ENCODE assay signal across 8 mouse cellular contexts in genomic region chr7:120634301-120634700, GRCm38 (mm10). TPM values are rescaled to one million over a fixed set of nuclear protein-coding genes. Genes with fewer than 3 reads are reported as not detected.
DNase-seq lines count a peak whose midpoint lies in the region; ATAC-seq and TF ChIP-seq lines count a peak whose summit lies in the region.

No protein-coding gene starts in this region.

- H3K4me1 ChIP-seq in thymus, adult 2 months (replicated peaks; ENCODE audit: control insufficient read depth, insufficient read depth, low read length), result peaks cover 5% of the 10 kb centered on the region
- peaks cover 21% of the 10 kb centered on the region for H3K4me1 ChIP-seq in kidney, embryonic 16.5 days (ENCODE audit: insufficient read depth, low read length)
- H3K4me1 ChIP-seq in midbrain, embryonic 15.5 days, result peaks cover 23% of the 10 kb centered on the region

- H3K36me3 ChIP-seq in thymus, adult 2 months (ENCODE audit: control insufficient read depth, insufficient read depth, low read length), result peaks cover 5% of the 10 kb centered on the region
- H3K36me3 ChIP-seq in kidney, embryonic 16.5 days (ENCODE audit: insufficient read depth, low read length), result peaks cover 14% of the 10 kb centered on the region
- peaks cover 7% of the 10 kb centered on the region; the same call in 1 of the 2 replicates for H3K36me3 ChIP-seq in midbrain, embryonic 15.5 days (replicated peaks)

- no peaks in the 10 kb centered on the region for H3K27me3 ChIP-seq in thymus, adult 2 months (ENCODE audit: control insufficient read depth, insufficient read depth, low read length)
- no peaks in the 10 kb centered on the region for H3K27me3 ChIP-seq in kidney, embryonic 16.5 days (ENCODE audit: insufficient read depth, low read length)
- no peaks in the 10 kb centered on the region for H3K27me3 ChIP-seq in midbrain, embryonic 15.5 days (replicated peaks)

- peak overlapping the region; percentile 96 for H3K9ac ChIP-seq in kidney, embryonic 16.5 days (replicated peaks; ENCODE audit: low read length)
- H3K9ac ChIP-seq in midbrain, embryonic 15.5 days, result peak overlapping the region; percentile 96

- H3K9me3 ChIP-seq in kidney, embryonic 16.5 days (ENCODE audit: low read length), result no peaks in the 10 kb centered on the region
- no peaks in the 10 kb centered on the region for H3K9me3 ChIP-seq in midbrain, embryonic 15.5 days

- peak overlapping the region; percentile 73 for H3K4me2 ChIP-seq in kidney, embryonic 16.5 days (replicated peaks; ENCODE audit: low read depth, low read length)
- peak overlapping the region; percentile 77 for H3K4me2 ChIP-seq in midbrain, embryonic 15.5 days

- 12% methylated on average over 9 of the region's 9 CpGs for WGBS in thymus, adult 2 months
- WGBS in kidney, embryonic 16.5 days, result 5% methylated on average over 9 of the region's 9 CpGs
- 6% methylated on average over 9 of the region's 9 CpGs for WGBS in midbrain, embryonic 15.5 days

- no peak for TF ChIP-seq POLR2A in thymus, adult 2 months (IDR thresholded peaks at IDR 0.05; ENCODE audit: control insufficient read depth, extremely low read depth, insufficient read depth, low read length, poor library complexity)

- H3K27ac ChIP-seq in thymus, adult 2 months (ENCODE audit: control insufficient read depth, insufficient read depth, low read length), result no peak overlapping the region
- H3K27ac ChIP-seq in kidney, embryonic 16.5 days (ENCODE audit: low read length), result peak overlapping the region; percentile 96
- peak overlapping the region; percentile 89 for H3K27ac ChIP-seq in midbrain, embryonic 15.5 days

- TF ChIP-seq CTCF in thymus, adult 2 months (IDR thresholded peaks at IDR 0.05; ENCODE audit: borderline replicate concordance, control insufficient read depth, extremely low read depth, insufficient read depth, low read length, poor library complexity), result no peak

- DNase-seq in CD4-positive, CD25-positive, alpha-beta regulatory T cell, adult 2 months (ENCODE audit: low read depth, low spot score), result peak; percentile 12
- DNase-seq in thymus, adult 2 months, result no peak
- DNase-seq in thymus, postnatal 14 days, result no peak
- DNase-seq in testis, postnatal 14 days (ENCODE audit: low spot score), result no peak
- DNase-seq in spleen, postnatal 4 days (ENCODE audit: low spot score in 2 of 2), result no peak

- H3K4me3 ChIP-seq in thymus, adult 2 months (ENCODE audit: control insufficient read depth, insufficient read depth, low read length), result peak overlapping the region; percentile 77
- peak overlapping the region; percentile 95 for H3K4me3 ChIP-seq in kidney, embryonic 16.5 days (ENCODE audit: low read length)
- peak overlapping the region; percentile 88 for H3K4me3 ChIP-seq in midbrain, embryonic 15.5 days

- no peak for ATAC-seq in CD4-positive, CD25-positive, alpha-beta regulatory T cell, adult 4 months
- ATAC-seq in kidney, embryonic 16.5 days (ENCODE audit: low FRiP score, low TSS enrichment), result peak; percentile 49; the same call in 1 of the 2 replicates
- ATAC-seq in midbrain, embryonic 15.5 days (replicated peaks), result 0 out of 2 replicates have a peak, but pooled peaks have one; percentile 15

RNA-seq across cellular contexts. Expression of gene Uqcrc2, which starts 0.7 kb away (rescaled TPM):
- 100 to 1,000 TPM; 224 to 238 TPM for polyA plus RNA-seq in CD4-positive, CD25-positive, alpha-beta regulatory T cell, adult 4 months (2017; shearing (Covaris generic))
- 70.4 and 89.4 TPM in 2 replicates for polyA plus RNA-seq in thymus, adult 2 months (2012; rRNA removed)
- 261 and 273 TPM in 2 replicates for polyA plus RNA-seq in kidney, embryonic 16.5 days (2015; fragmentation: Nextera tagmentation; extraction: Ambion mirVana)
- 204 and 212 TPM in 2 replicates for polyA plus RNA-seq in midbrain, embryonic 15.5 days (2015; fragmentation: Nextera tagmentation; extraction: Ambion mirVana)

RNA-seq across cellular contexts. Expression of gene Pdzd9, which starts 35.8 kb away (rescaled TPM):
- under 1 TPM; 0.68 to 0.78 TPM for polyA plus RNA-seq in CD4-positive, CD25-positive, alpha-beta regulatory T cell, adult 4 months (2017; shearing (Covaris generic))
- polyA plus RNA-seq in thymus, adult 2 months (2012; rRNA removed), result 0.05 TPM in 1 of 2 replicates, not detected in the other
- 0.49 and 0.51 TPM in 2 replicates for polyA plus RNA-seq in kidney, embryonic 16.5 days (2015; fragmentation: Nextera tagmentation; extraction: Ambion mirVana)
- polyA plus RNA-seq in midbrain, embryonic 15.5 days (2015; fragmentation: Nextera tagmentation; extraction: Ambion mirVana), result 0.34 and 0.54 TPM in 2 replicates

RNA-seq across cellular contexts. Expression of gene Mosmo, which starts 43.1 kb away (rescaled TPM):
- 10 to 100 TPM in 1 of 2 experiments, 1 to 10 TPM in 1; 7.0 to 10.1 TPM for polyA plus RNA-seq in CD4-positive, CD25-positive, alpha-beta regulatory T cell, adult 4 months (2017; shearing (Covaris generic))
- 29.8 and 31.0 TPM in 2 replicates for polyA plus RNA-seq in thymus, adult 2 months (2012; rRNA removed)
- polyA plus RNA-seq in kidney, embryonic 16.5 days (2015; fragmentation: Nextera tagmentation; extraction: Ambion mirVana), result 8.2 and 10.1 TPM in 2 replicates
- 12.3 and 14.9 TPM in 2 replicates for polyA plus RNA-seq in midbrain, embryonic 15.5 days (2015; fragmentation: Nextera tagmentation; extraction: Ambion mirVana)
